Mouse (Mus musculus): ENCODE measurements around the gene Egr2. TPM values are rescaled to one million over a fixed set of nuclear protein-coding genes. Genes with fewer than 3 reads are reported as not detected.
A peak's percentile ranks its signal among the peaks of the same experiment; 100 is the strongest.

Egr2 gene
- polyA plus RNA-seq, 1 experiment from 2014 or later: 0.28 TPM

GRCm38 (mm10) chr10:67538106-67538505 lies 2.8 kb downstream of the Egr2 start:
- Histone ChIP-seq H3K36me3 (ENCODE audit: insufficient read depth) (no peaks in the 10 kb centered on the region), H3K4me3 (ENCODE audit: low read depth, low read length) (peak overlapping the region; percentile 55), H3K27ac (ENCODE audit: low read depth) (no peak overlapping the region), H3K9me3 (ENCODE audit: low read depth, low read length) (no peaks in the 10 kb centered on the region), H3K27me3 (ENCODE audit: insufficient read depth, low read length) (peaks cover 78% of the 10 kb centered on the region), H3K4me2 (peak overlapping the region; percentile 98), H3K9ac (no peak overlapping the region; the same call in 1 of the 2 replicates), H3K4me1 (ENCODE audit: insufficient read depth) (peaks cover 5% of the 10 kb centered on the region; the same call in 1 of the 2 replicates)
- ATAC-seq (ENCODE audit: insufficient read depth) (no peak), DNase-seq (no peak)
- TF ChIP-seq CTCF (IDR thresholded peaks at IDR 0.05; ENCODE audit: low read depth): no peak
- WGBS: 2% methylated on average over 19 of the region's 19 CpGs

GRCm38 (mm10) chr10:67538585-67539400 lies 3.5 kb downstream of the Egr2 start:
- ATAC-seq (ENCODE audit: insufficient read depth) (no peak), DNase-seq (no peak)
- H3K9me3 ChIP-seq (ENCODE audit: low read depth, low read length): no peaks in the 10 kb centered on the region
- H3K9ac ChIP-seq: no peak overlapping the region
- H3K4me1 ChIP-seq (ENCODE audit: insufficient read depth): peaks cover 5% of the 10 kb centered on the region; the same call in 1 of the 2 replicates
- peak overlapping the region; percentile 55 for H3K4me3 ChIP-seq (ENCODE audit: low read depth, low read length)
- H3K4me2 ChIP-seq: peak overlapping the region; percentile 98
- H3K27me3 ChIP-seq (ENCODE audit: insufficient read depth, low read length): peaks cover 71% of the 10 kb centered on the region
- WGBS: under 1% methylated on average over 50 of the region's 50 CpGs
- H3K27ac ChIP-seq (ENCODE audit: low read depth): no peak overlapping the region
- no peak for TF ChIP-seq CTCF (IDR thresholded peaks at IDR 0.05; ENCODE audit: low read depth)
- H3K36me3 ChIP-seq (ENCODE audit: insufficient read depth): no peaks in the 10 kb centered on the region

GRCm38 (mm10) chr10:67539401-67539730 lies 4.1 kb downstream of the Egr2 start:
- TF ChIP-seq CTCF (IDR thresholded peaks at IDR 0.05; ENCODE audit: low read depth): no peak
- H3K9ac ChIP-seq: no peak overlapping the region
- peaks cover 5% of the 10 kb centered on the region; the same call in 1 of the 2 replicates for H3K4me1 ChIP-seq (ENCODE audit: insufficient read depth)
- no peak overlapping the region for H3K4me2 ChIP-seq
- 46% methylated on average over 6 of the region's 6 CpGs for WGBS
- H3K27me3 ChIP-seq (ENCODE audit: insufficient read depth, low read length): peaks cover 66% of the 10 kb centered on the region
- no peaks in the 10 kb centered on the region; the same call in 1 of the 2 replicates for H3K36me3 ChIP-seq (ENCODE audit: insufficient read depth)
- H3K4me3 ChIP-seq (ENCODE audit: low read depth, low read length): peak overlapping the region; percentile 55; the same call in 1 of the 2 replicates
- ATAC-seq (ENCODE audit: insufficient read depth): no peak
- H3K9me3 ChIP-seq (ENCODE audit: low read depth, low read length): no peaks in the 10 kb centered on the region
- H3K27ac ChIP-seq (ENCODE audit: low read depth): no peak overlapping the region
- DNase-seq: no peak

- 21% methylated on average over 19 of the region's 19 CpGs for WGBS
- peaks cover 53% of the 10 kb centered on the region for H3K27me3 ChIP-seq (ENCODE audit: insufficient read depth, low read length)
- no peak overlapping the region for H3K9ac ChIP-seq
- no peak overlapping the region for H3K4me3 ChIP-seq (ENCODE audit: low read depth, low read length)
- no peak for DNase-seq
- no peak for TF ChIP-seq CTCF (IDR thresholded peaks at IDR 0.05; ENCODE audit: low read depth)
- no peak overlapping the region for H3K27ac ChIP-seq (ENCODE audit: low read depth)
- no peaks in the 10 kb centered on the region; the same call in 1 of the 2 replicates for H3K36me3 ChIP-seq (ENCODE audit: insufficient read depth)
- H3K4me1 ChIP-seq (ENCODE audit: insufficient read depth): peaks cover 3% of the 10 kb centered on the region; the same call in 1 of the 2 replicates
- no peaks in the 10 kb centered on the region for H3K9me3 ChIP-seq (ENCODE audit: low read depth, low read length)
- no peak overlapping the region for H3K4me2 ChIP-seq
- ATAC-seq (ENCODE audit: insufficient read depth): no peak
Observed at GRCm38 (mm10) chr10:67540591-67540990, 5.3 kb downstream of the Egr2 start.

GRCm38 (mm10) chr10:67547850-67548260 lies 12.6 kb downstream of the Egr2 start:
- H3K9ac ChIP-seq: peak overlapping the region; percentile 88
- H3K4me3 ChIP-seq (ENCODE audit: low read depth, low read length): peak overlapping the region; percentile 83
- peaks cover 9% of the 10 kb centered on the region for H3K4me1 ChIP-seq (ENCODE audit: insufficient read depth)
- peak; percentile 55 for DNase-seq
- whole genome bisulfite sequencing: under 1% methylated on average over 20 of the region's 20 CpGs
- peak; percentile 7; the same call in 1 of the 2 replicates for ATAC-seq (ENCODE audit: insufficient read depth)
- TF ChIP-seq CTCF (IDR thresholded peaks at IDR 0.05; ENCODE audit: low read depth): no peak
- H3K36me3 ChIP-seq (ENCODE audit: insufficient read depth): peaks cover 3% of the 10 kb centered on the region; the same call in 1 of the 2 replicates
- no peaks in the 10 kb centered on the region for H3K27me3 ChIP-seq (ENCODE audit: insufficient read depth, low read length)
- peak overlapping the region; percentile 90; the same call in 1 of the 2 replicates for H3K27ac ChIP-seq (ENCODE audit: low read depth)
- peak overlapping the region; percentile 71 for H3K4me2 ChIP-seq
- no peaks in the 10 kb centered on the region for H3K9me3 ChIP-seq (ENCODE audit: low read depth, low read length)

- Histone ChIP-seq H3K9ac (peak overlapping the region; percentile 88), H3K36me3 (ENCODE audit: insufficient read depth) (peaks cover 3% of the 10 kb centered on the region; the same call in 1 of the 2 replicates), H3K4me1 (ENCODE audit: insufficient read depth) (peaks cover 9% of the 10 kb centered on the region), H3K27ac (ENCODE audit: low read depth) (peak overlapping the region; percentile 90), H3K4me3 (ENCODE audit: low read depth, low read length) (peak overlapping the region; percentile 83), H3K27me3 (ENCODE audit: insufficient read depth, low read length) (no peaks in the 10 kb centered on the region), H3K9me3 (ENCODE audit: low read depth, low read length) (no peaks in the 10 kb centered on the region), H3K4me2 (peak overlapping the region; percentile 71)
- under 1% methylated on average over 71 of the region's 73 CpGs for WGBS
- TF ChIP-seq CTCF (IDR thresholded peaks at IDR 0.05; ENCODE audit: low read depth): no peak
- ATAC-seq (ENCODE audit: insufficient read depth): peak; percentile 66
- peak; percentile 64 for DNase-seq
Observed at GRCm38 (mm10) chr10:67548261-67548854, 13.1 kb downstream of the Egr2 start.

All from lung, embryonic 14.5 days (tissue).